Mouse (Mus musculus) left cerebral cortex, postnatal 4 days (tissue): Measurements from ENCODE around the gene Pikfyve. TPM values are rescaled to one million over a fixed set of nuclear protein-coding genes. Genes with fewer than 3 reads are reported as not detected.
A peak's percentile ranks its signal among the peaks of the same experiment; 100 is the strongest.

ENCODE experiments used
- DNase-seq: peaks from one replicate; pipeline ENCODE4 v3.0.0-alpha.2; 2022
- intact Hi-C: fragments of 180-260 bp; cut with DNase I; formaldehyde crosslinking; loops from one replicate; pipeline ENCODE4 v1.15.1; 2025
- total RNA-seq, 2 experiments: library from RNA; stranded (reverse); gene quantifications; 2 replicates each; pipeline ENCODE4 v1.2.3; 2021

Pikfyve gene
- total RNA-seq, 2 experiments from 2014 or later: 42.7 to 45.2 TPM

DNA sequence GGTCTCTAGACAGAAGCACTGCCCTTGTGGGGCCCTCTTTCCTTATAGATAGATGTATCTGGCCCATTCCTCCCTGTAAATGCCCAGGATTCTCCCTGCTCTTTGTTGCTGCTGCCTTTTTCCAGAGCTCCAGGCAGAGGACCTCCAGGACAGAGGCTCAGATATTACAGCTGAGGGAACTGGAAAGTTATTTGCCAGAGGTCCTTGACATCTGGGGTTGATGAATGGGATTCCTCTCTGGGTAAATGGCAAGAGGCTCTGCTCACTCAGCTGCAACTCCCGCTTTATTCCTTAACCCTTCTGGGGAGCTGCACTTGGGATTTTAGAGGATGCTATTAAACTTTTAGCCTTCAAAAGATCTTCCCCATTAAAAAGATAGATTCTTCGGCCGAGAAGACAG, 122.0 kb downstream of the Pikfyve start:
- intact Hi-C loops: no loop called here
- DNase-seq: no peak

DNA sequence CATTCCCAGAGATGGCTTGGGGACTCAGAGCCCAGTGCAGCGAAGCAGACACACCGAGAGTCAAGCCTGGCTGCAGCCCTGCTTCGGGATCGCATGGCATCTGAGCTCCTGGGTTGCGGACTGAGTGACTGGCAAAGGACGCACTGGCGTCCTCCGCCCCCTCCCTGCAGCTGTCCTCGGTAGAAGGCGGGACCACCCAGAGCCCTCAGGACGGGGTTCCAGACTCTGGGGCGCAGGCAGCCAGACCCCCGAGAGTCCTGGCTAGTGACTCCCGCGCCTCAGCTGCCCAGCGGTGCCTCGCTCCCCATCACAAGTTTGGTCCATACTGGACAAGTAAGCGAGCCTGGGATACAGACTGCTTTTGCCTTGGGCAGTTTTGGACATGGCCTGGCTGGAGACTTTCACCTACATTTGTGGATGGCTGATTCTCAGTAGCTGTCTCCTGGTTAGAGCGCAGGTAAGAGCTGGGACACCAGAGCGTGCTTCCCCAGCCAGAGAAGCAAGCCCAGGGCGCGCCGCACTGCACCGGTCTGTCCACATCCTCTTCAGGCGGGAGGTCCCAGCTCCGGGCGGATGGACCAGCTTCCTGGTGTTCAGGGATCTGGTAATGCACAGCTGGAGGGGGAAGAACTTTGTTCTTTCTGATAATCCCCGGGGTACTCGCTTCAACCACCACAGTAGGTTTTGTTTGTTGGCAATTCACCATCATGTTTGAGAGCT, 124.9 kb downstream of the Pikfyve start:
- intact Hi-C loops: loop anchor here (5.0 kb wide), 1 partner anchor 341 kb away; no protein-coding TSS in a partner anchor
- DNase-seq: peak; percentile 3

DNA sequence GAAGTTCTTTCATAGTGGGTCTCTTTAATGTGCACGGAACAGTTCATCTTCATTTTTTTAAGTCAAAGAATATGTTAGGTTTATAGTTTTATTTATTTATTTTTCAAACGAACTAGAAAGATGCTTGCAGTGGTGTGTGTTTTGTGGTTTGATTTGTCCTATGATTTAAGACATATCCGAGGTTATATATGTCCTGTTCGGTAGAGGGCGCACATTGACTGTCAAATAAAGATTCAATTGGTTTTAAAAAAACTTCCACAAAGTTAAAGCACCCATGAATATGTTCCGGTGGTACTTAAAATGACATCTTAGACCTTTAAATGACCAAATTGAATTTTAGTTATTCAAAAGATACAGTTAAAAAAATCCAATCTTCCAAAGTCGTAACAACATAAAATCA, 125.6 kb downstream of the Pikfyve start:
- peak; percentile 31 for DNase-seq
- intact Hi-C loops: loop anchor here (2.0 to 5.0 kb wide), 2 partner anchors 340 to 787 kb away; no protein-coding TSS in a partner anchor

- no peak for DNase-seq
Observed at GRCm38 (mm10) chr1:65312896-65313295, 126.4 kb downstream of the Pikfyve start.

GRCm38 (mm10) chr1:65314054-65315021, 127.9 kb downstream of the Pikfyve start:
- intact Hi-C loops: loop anchor here (5.0 kb wide), 1 partner anchor 338 kb away; no protein-coding TSS in a partner anchor

More at GRCm38 (mm10) chr1:65312896-65313295, 126.4 kb downstream of the Pikfyve start:
- intact Hi-C loops: loop anchor here (2.0 to 5.0 kb wide), 2 partner anchors 339 to 786 kb away; no protein-coding TSS in a partner anchor

GRCm38 (mm10) chr1:65315022-65315407, 128.5 kb downstream of the Pikfyve start:
- DNase-seq: no peak
- intact Hi-C loops: no loop called here

More at GRCm38 (mm10) chr1:65314054-65315021, 127.9 kb downstream of the Pikfyve start:
- DNase-seq: no peak

Other genes with a start within 250 kb of the Pikfyve start
- 10 to 100 TPM; 22.2 to 25.2 TPM for gene Plekhm3, start 229.9 kb upstream of the Pikfyve start, total RNA-seq
- gene Akr1cl, start 153.9 kb upstream of the Pikfyve start, total RNA-seq: not detected
- gene Cryge, start 135.5 kb upstream of the Pikfyve start, total RNA-seq: not detected
- not detected for gene Crygd, start 123.2 kb upstream of the Pikfyve start, total RNA-seq
- gene Crygc, start 113.0 kb upstream of the Pikfyve start, total RNA-seq: not detected
- gene Crygb, start 104.4 kb upstream of the Pikfyve start, total RNA-seq: not detected
- under 1 TPM in 1 of 2 experiments, not detected in 1; 0.97 TPM for gene Cryga, start 83.3 kb upstream of the Pikfyve start, total RNA-seq
- gene Gm28845, start 67.1 kb upstream of the Pikfyve start, total RNA-seq: under 1 TPM in 1 of 2 experiments, not detected in 1; 0.52 TPM
- 1 to 10 TPM; 5.6 to 9.1 TPM for gene D630023F18Rik, start 63.5 kb upstream of the Pikfyve start, total RNA-seq
- gene Idh1, start 183 bp upstream of the Pikfyve start, total RNA-seq: 100 to 1,000 TPM; 322 to 358 TPM
- 1 to 10 TPM; 2.6 to 2.9 TPM for gene Pth2r, start 95.4 kb downstream of the Pikfyve start, total RNA-seq